Mouse (Mus musculus): ENCODE data around the gene Mum1.

GRCm38 (mm10) chr10:80194441-80194840 lies 31.8 kb upstream of the Mum1 start:
- TF ChIP-seq POLR2A (IDR thresholded peaks at IDR 0.05; ENCODE audit: borderline replicate concordance, insufficient read depth, low read length): no peak
- TF ChIP-seq CTCF (IDR thresholded peaks at IDR 0.05; ENCODE audit: borderline replicate concordance, insufficient read depth, low read depth, low read length): no peak

Data from cerebellum, adult 2 months (tissue).